Mouse (Mus musculus) neural tube, embryonic 11.5 days (tissue): ENCODE data around the gene Cbx1. TPM values are rescaled to one million over a fixed set of nuclear protein-coding genes. Genes with fewer than 3 reads are reported as not detected.

Experiments used
- ATAC-seq: fragments of 200-750 bp; cut with Nextera tagmentation; 2 replicates; pipeline ENCODE4 v1.8.0; 2017; ENCODE audit warnings: moderate number of reproducible peaks, mild to moderate bottlenecking, moderate TSS enrichment, moderate library complexity; ENCODE audit not compliant: insufficient read depth, low FRiP score, low TSS enrichment
- DNase-seq: peaks from one replicate; pipeline ENCODE4 v3.0.0-alpha.2; 2015; ENCODE audit warnings: low spot score
- H3K27ac ChIP-seq: fragments of 300-500 bp; sonication (generic); 2 replicates; pipeline ENCODE4 v1.5.1; 2014; ENCODE audit warnings: low read depth, mild to moderate bottlenecking, low read length
- H3K27me3 ChIP-seq: fragments of 300-500 bp; sonication (generic); 2 replicates; pipeline ENCODE4 v1.6.1; 2014; ENCODE audit warnings: mild to moderate bottlenecking, low read length, mixed read lengths; ENCODE audit not compliant: control insufficient read depth, insufficient read depth
- H3K36me3 ChIP-seq: fragments of 300-500 bp; sonication (generic); 2 replicates; pipeline ENCODE4 v1.6.1; 2014; ENCODE audit warnings: mild to moderate bottlenecking, low read length, moderate library complexity, mixed read lengths; ENCODE audit not compliant: control insufficient read depth, insufficient read depth
- H3K4me1 ChIP-seq: fragments of 300-500 bp; sonication (generic); 2 replicates; pipeline ENCODE4 v1.6.1; 2014; ENCODE audit warnings: low read length, mixed read lengths; ENCODE audit not compliant: control insufficient read depth, insufficient read depth
- H3K4me2 ChIP-seq: fragments of 300-500 bp; sonication (generic); 2 replicates; pipeline ENCODE4 v1.6.1; 2014; ENCODE audit warnings: low read depth, mild to moderate bottlenecking, moderate library complexity
- H3K4me3 ChIP-seq: fragments of 300-500 bp; sonication (generic); 2 replicates; pipeline ENCODE4 v1.5.1; 2014; ENCODE audit warnings: low read depth, low read length
- H3K9ac ChIP-seq: fragments of 300-500 bp; sonication (generic); 2 replicates; pipeline ENCODE4 v1.6.1; 2014; ENCODE audit warnings: mild to moderate bottlenecking, low read length
- H3K9me3 ChIP-seq: fragments of 300-500 bp; sonication (generic); 2 replicates; pipeline ENCODE4 v1.6.1; 2016; ENCODE audit warnings: low read length; ENCODE audit not compliant: control insufficient read depth
- WGBS: fragments of 180-500 bp; shearing (Covaris S2); extraction: QIAGEN DNeasy Blood & Tissue Kit; methylation state at CpG from one replicate; pipeline ENCODE4 v1.1.7; 2014; 5-methylcytosine and 5-hydroxymethylcytosine counted together
- polyA plus RNA-seq: library from polyadenylated mRNA; unstranded; fragments of >200 nt; fragmentation: Nextera tagmentation; extraction: Ambion mirVana; gene quantifications from 2 replicates; pipeline ENCODE4 v1.2.1, GENCODE M21; 2014

The Cbx1 gene
- polyA plus RNA-seq = 133 and 135 TPM in 2 replicates

DNA sequence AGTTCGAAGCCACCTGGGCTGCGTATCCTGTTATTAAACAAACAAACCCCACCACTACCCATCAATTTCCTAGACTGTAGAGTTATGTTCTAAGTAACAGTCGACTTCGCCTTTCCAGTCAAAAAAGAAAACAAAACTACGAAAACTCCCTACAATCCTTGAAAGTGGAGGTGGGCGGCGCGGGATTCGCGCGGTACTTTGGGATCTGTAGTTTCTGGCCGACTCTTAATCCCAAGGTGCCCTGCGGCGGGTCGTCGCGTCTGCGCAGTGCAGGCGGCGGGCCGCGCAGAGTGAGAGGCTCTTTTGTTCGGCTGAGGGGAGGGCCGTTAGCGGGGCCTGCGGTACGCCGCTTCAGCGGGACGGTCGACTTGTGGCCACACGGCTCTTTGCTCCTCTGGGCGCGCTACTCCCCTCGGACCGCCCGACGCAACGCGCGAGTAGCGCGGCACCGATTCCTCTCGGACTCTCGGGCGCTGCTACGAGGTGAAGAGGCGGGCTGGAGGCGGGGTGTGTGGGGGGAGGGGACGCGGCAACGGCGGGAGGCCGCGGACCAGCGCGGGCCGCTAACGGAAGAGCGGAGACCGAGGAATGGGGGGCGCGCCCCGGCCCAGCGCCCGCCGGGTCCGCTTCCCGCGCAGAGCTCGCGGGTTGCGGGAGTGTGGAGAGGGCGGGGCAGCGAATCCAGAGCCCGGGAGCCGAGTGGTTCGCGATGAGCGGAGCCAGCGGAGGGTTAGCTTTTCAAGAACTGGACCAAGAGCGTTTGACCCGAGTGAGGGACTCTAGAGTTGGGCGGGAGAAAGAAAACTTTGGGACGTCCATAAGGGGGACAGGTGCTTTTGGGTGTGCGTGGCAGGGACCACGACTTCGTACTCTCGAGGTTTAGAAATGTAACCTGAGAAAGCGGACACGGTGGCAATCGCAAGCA, at the start of gene Cbx1:
Gene Cbx1 (plus strand): TSS at position 257 of the 925 bp plus-strand sequence.
- Histone ChIP-seq H3K36me3 (no peaks in the 10 kb centered on the region), H3K27me3 (no peaks in the 10 kb centered on the region), H3K9me3 (no peaks in the 10 kb centered on the region), H3K9ac (peak within 1 kb of the TSS; percentile 91), H3K27ac (peak within 1 kb of the TSS; percentile 93), H3K4me3 (peak within 1 kb of the TSS; percentile 69), H3K4me1 (peaks cover 8% of the 10 kb centered on the region; the same call in 1 of the 2 replicates), H3K4me2 (peak within 1 kb of the TSS; percentile 72)
- 1% methylated on average over 85 of the region's 93 CpGs for WGBS
- peak; percentile 92 for ATAC-seq
- DNase-seq = peak; percentile 95

DNA sequence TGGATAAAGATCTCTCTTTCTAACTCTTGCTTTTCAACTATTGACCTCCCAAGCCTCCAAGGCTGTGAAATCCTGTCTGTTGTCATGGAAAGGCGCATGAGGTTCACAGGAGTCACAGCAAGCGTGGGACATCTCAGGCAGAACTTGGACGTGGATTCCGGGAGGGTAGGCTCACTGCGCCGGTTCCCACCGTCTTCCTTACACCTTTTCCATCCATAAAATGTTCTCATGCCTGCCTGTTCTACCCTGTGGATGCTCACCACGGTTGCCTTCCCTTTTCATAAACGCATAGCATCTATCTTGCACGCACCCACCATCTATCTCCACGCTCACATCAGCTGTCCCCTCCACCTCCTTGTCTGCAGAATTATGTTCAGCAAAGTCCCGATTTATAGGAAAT, 48.1 kb upstream of the Cbx1 start:
- peak overlapping the region; percentile 27 for H3K4me2 ChIP-seq
- WGBS = 53% methylated on average over 12 of the region's 12 CpGs
- ATAC-seq = no peak
- peak; percentile 50 for DNase-seq
- H3K9me3 ChIP-seq = no peaks in the 10 kb centered on the region
- H3K4me3 ChIP-seq = no peak overlapping the region
- H3K4me1 ChIP-seq = peaks cover 44% of the 10 kb centered on the region
- H3K27ac ChIP-seq = peak overlapping the region; percentile 83
- H3K27me3 ChIP-seq = no peaks in the 10 kb centered on the region
- H3K36me3 ChIP-seq = no peaks in the 10 kb centered on the region
- peak overlapping the region; percentile 43 for H3K9ac ChIP-seq

GRCm38 (mm10) chr11:96741995-96742394, 46.9 kb upstream of the Cbx1 start:
- no peak overlapping the region for H3K4me3 ChIP-seq
- H3K27me3 ChIP-seq = no peaks in the 10 kb centered on the region
- peak overlapping the region; percentile 83 for H3K27ac ChIP-seq
- H3K4me2 ChIP-seq = peak overlapping the region; percentile 23
- ATAC-seq = peak; percentile 73; the same call in 1 of the 2 replicates
- no peaks in the 10 kb centered on the region for H3K36me3 ChIP-seq
- no peaks in the 10 kb centered on the region for H3K9me3 ChIP-seq
- H3K9ac ChIP-seq = peak overlapping the region; percentile 19; the same call in 1 of the 2 replicates
- 14% methylated on average over 12 of the region's 12 CpGs for whole genome bisulfite sequencing
- H3K4me1 ChIP-seq = peaks cover 36% of the 10 kb centered on the region
- peak; percentile 77 for DNase-seq

GRCm38 (mm10) chr11:96743000-96743399, 45.9 kb upstream of the Cbx1 start:
- H3K9ac ChIP-seq = peak overlapping the region; percentile 16
- WGBS = 38% methylated on average over 11 of the region's 11 CpGs
- H3K36me3 ChIP-seq = no peaks in the 10 kb centered on the region
- no peaks in the 10 kb centered on the region for H3K9me3 ChIP-seq
- no peak overlapping the region for H3K4me2 ChIP-seq
- peak; percentile 63 for DNase-seq
- ATAC-seq = no peak
- peak overlapping the region; percentile 77 for H3K27ac ChIP-seq
- no peaks in the 10 kb centered on the region for H3K27me3 ChIP-seq
- peaks cover 30% of the 10 kb centered on the region for H3K4me1 ChIP-seq
- H3K4me3 ChIP-seq = no peak overlapping the region

- WGBS = 69% methylated on average over 4 of the region's 4 CpGs
- Histone ChIP-seq H3K4me1 (peaks cover 24% of the 10 kb centered on the region), H3K9me3 (no peaks in the 10 kb centered on the region), H3K9ac (no peak overlapping the region), H3K36me3 (no peaks in the 10 kb centered on the region), H3K27ac (peak overlapping the region; percentile 77), H3K4me2 (no peak overlapping the region), H3K4me3 (no peak overlapping the region), H3K27me3 (no peaks in the 10 kb centered on the region)
- ATAC-seq (no peak), DNase-seq (no peak)
Observed at GRCm38 (mm10) chr11:96743891-96744290, 45.0 kb upstream of the Cbx1 start.

DNA sequence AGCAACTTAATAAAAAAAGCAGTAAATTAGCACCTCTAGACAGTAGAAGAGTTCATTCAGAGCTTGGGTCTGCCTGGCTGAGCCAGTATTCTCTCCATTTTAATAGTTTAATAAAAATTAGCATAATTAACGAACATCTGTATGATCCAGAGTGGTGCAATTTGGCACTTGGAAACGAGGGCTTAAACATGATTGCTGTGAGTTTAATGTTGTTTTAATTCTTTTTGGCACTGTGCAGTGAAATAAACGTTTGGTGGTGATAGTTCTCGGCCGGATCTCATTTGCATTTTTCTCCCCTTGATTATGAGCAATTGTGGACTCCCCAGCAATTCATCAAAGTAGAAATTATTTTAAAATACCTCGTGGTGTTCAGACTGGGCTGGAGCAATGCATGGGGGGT, 42.3 kb upstream of the Cbx1 start:
- no peaks in the 10 kb centered on the region for H3K27me3 ChIP-seq
- no peak for ATAC-seq
- H3K9ac ChIP-seq = no peak overlapping the region
- no peak for DNase-seq
- H3K9me3 ChIP-seq = no peaks in the 10 kb centered on the region
- no peak overlapping the region for H3K4me2 ChIP-seq
- WGBS = 74% methylated on average over 6 of the region's 6 CpGs
- no peak overlapping the region for H3K27ac ChIP-seq
- no peak overlapping the region for H3K4me3 ChIP-seq
- H3K36me3 ChIP-seq = no peaks in the 10 kb centered on the region
- peaks cover 11% of the 10 kb centered on the region for H3K4me1 ChIP-seq

DNA sequence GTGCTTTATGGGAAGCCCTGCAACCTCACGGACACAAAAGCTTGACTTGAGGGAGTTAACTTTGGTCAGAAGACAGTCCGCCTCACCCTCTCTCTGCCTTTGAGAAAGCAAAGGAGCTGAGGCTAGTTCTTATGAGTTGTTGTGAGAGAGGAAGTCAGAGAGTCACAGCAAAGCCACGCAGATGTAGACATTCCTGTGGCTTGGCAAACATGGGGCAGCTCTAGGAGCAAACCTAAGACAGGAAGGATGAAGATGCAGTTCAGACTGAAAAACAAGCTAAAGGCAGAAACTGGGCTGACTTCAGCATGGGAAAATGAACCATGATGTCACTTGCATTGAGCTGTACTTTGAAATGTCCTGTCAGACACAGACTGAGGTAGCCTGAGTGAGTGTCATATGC, 41.4 kb upstream of the Cbx1 start:
- Histone ChIP-seq H3K4me3 (no peak overlapping the region), H3K4me2 (no peak overlapping the region), H3K9me3 (no peaks in the 10 kb centered on the region), H3K9ac (no peak overlapping the region), H3K27me3 (no peaks in the 10 kb centered on the region), H3K4me1 (peaks cover 8% of the 10 kb centered on the region), H3K27ac (no peak overlapping the region), H3K36me3 (no peaks in the 10 kb centered on the region)
- ATAC-seq (no peak), DNase-seq (no peak)
- 69% methylated on average over 3 of the region's 3 CpGs for WGBS

GRCm38 (mm10) chr11:96755298-96755697, 33.6 kb upstream of the Cbx1 start:
- Histone ChIP-seq H3K27me3 (no peaks in the 10 kb centered on the region), H3K9me3 (no peaks in the 10 kb centered on the region), H3K9ac (no peak overlapping the region), H3K4me3 (no peak overlapping the region), H3K4me1 (no peaks in the 10 kb centered on the region), H3K27ac (no peak overlapping the region), H3K36me3 (no peaks in the 10 kb centered on the region), H3K4me2 (no peak overlapping the region)
- DNase-seq (no peak), ATAC-seq (no peak)
- WGBS = 100% methylated on average over 2 of the region's 2 CpGs

GRCm38 (mm10) chr11:96757421-96757820, 31.5 kb upstream of the Cbx1 start:
- 56% methylated on average over 4 of the region's 4 CpGs for WGBS
- no peaks in the 10 kb centered on the region for H3K27me3 ChIP-seq
- no peak for ATAC-seq
- H3K9me3 ChIP-seq = no peaks in the 10 kb centered on the region
- no peak overlapping the region for H3K27ac ChIP-seq
- no peak overlapping the region for H3K4me3 ChIP-seq
- no peak overlapping the region for H3K4me2 ChIP-seq
- DNase-seq = no peak
- H3K36me3 ChIP-seq = no peaks in the 10 kb centered on the region
- H3K9ac ChIP-seq = no peak overlapping the region
- H3K4me1 ChIP-seq = no peaks in the 10 kb centered on the region
